34 mouse cellular contexts compared by ENCODE assay signal in genomic region chr4:92226326-92226725, GRCm38 (mm10). TPM values are rescaled to one million over a fixed set of nuclear protein-coding genes. Genes with fewer than 3 reads are reported as not detected.
A peak's percentile ranks its signal among the peaks of the same experiment; 100 is the strongest.
DNase-seq lines count a peak whose midpoint lies in the region; ATAC-seq and TF ChIP-seq lines count a peak whose summit lies in the region.
"Had no signal": no experiment of that assay in that cellular context is flagged by ENCODE, and none has a peak within 500 bp of the region (broad histone marks: within the 10 kb centered on the region; RNA-seq: fewer than 3 reads in every experiment).

No protein-coding gene starts in this region.

- no peaks in the 10 kb centered on the region for H3K9me3 ChIP-seq in hindbrain, postnatal 0 days (ENCODE audit: low read length)
- no peaks in the 10 kb centered on the region for H3K9me3 ChIP-seq in hindbrain, embryonic 11.5 days (ENCODE audit: control insufficient read depth, low read length)
- no peaks in the 10 kb centered on the region for H3K9me3 ChIP-seq in midbrain, embryonic 14.5 days (ENCODE audit: control insufficient read depth, low read length)
- no peaks in the 10 kb centered on the region for H3K9me3 ChIP-seq in midbrain, embryonic 15.5 days
- no peaks in the 10 kb centered on the region for H3K9me3 ChIP-seq in heart, embryonic 11.5 days (replicated peaks; ENCODE audit: control insufficient read depth, low read length)
- H3K9me3 ChIP-seq: embryonic facial prominence, embryonic 10.5 days; embryonic facial prominence, embryonic 15.5 days; forebrain, embryonic 15.5 days; heart, embryonic 13.5 days; limb, embryonic 10.5 days; limb, embryonic 15.5 days; liver, embryonic 13.5 days; neural tube, embryonic 13.5 days had no signal

- no peak for ATAC-seq in hindbrain, postnatal 0 days
- no peak for ATAC-seq in hindbrain, embryonic 11.5 days (ENCODE audit: low FRiP score)
- no peak for ATAC-seq in midbrain, embryonic 14.5 days (ENCODE audit: low FRiP score, low TSS enrichment)
- ATAC-seq in midbrain, embryonic 15.5 days (replicated peaks) = no peak
- no peak for ATAC-seq in heart, embryonic 11.5 days (replicated peaks; ENCODE audit: insufficient number of reproducible peaks, low FRiP score, low TSS enrichment)
- ATAC-seq: forebrain, embryonic 15.5 days had no signal

- H3K27me3 ChIP-seq in hindbrain, postnatal 0 days (ENCODE audit: insufficient read depth, low read length) = no peaks in the 10 kb centered on the region
- no peaks in the 10 kb centered on the region for H3K27me3 ChIP-seq in hindbrain, embryonic 11.5 days (ENCODE audit: control insufficient read depth, insufficient read depth, low read length)
- H3K27me3 ChIP-seq in midbrain, embryonic 14.5 days (ENCODE audit: control insufficient read depth, insufficient read depth, low read length) = no peaks in the 10 kb centered on the region
- no peaks in the 10 kb centered on the region for H3K27me3 ChIP-seq in midbrain, embryonic 15.5 days (replicated peaks)
- no peaks in the 10 kb centered on the region for H3K27me3 ChIP-seq in heart, embryonic 11.5 days (ENCODE audit: control insufficient read depth, insufficient read depth, low read length)
- H3K27me3 ChIP-seq: embryonic facial prominence, embryonic 15.5 days; forebrain, embryonic 15.5 days; heart, embryonic 13.5 days; limb, embryonic 15.5 days; liver, embryonic 13.5 days; neural tube, embryonic 13.5 days had no signal

- 90% methylated on average over 2 of the region's 2 CpGs for WGBS in hindbrain, postnatal 0 days
- 91% methylated on average over 2 of the region's 2 CpGs for WGBS in hindbrain, embryonic 11.5 days
- WGBS in midbrain, embryonic 14.5 days = 89% methylated on average over 2 of the region's 2 CpGs
- 88% methylated on average over 2 of the region's 2 CpGs for WGBS in midbrain, embryonic 15.5 days
- 87% methylated on average over 2 of the region's 2 CpGs for WGBS in heart, embryonic 11.5 days (ENCODE audit: insufficient replicate concordance)

- H3K4me3 ChIP-seq in hindbrain, postnatal 0 days (ENCODE audit: low read length) = no peak overlapping the region
- H3K4me3 ChIP-seq in hindbrain, embryonic 11.5 days (ENCODE audit: low read depth, low read length) = no peak overlapping the region
- no peak overlapping the region for H3K4me3 ChIP-seq in midbrain, embryonic 14.5 days (replicated peaks; ENCODE audit: low read depth, low read length)
- no peak overlapping the region for H3K4me3 ChIP-seq in midbrain, embryonic 15.5 days
- no peak overlapping the region for H3K4me3 ChIP-seq in heart, embryonic 11.5 days (ENCODE audit: low read depth, low read length)
- H3K4me3 ChIP-seq: embryonic facial prominence, embryonic 10.5 days; embryonic facial prominence, embryonic 15.5 days; forebrain, embryonic 15.5 days; gastrocnemius, adult 2 months; heart, embryonic 13.5 days; limb, embryonic 10.5 days; limb, embryonic 15.5 days; liver, embryonic 13.5 days; neural tube, embryonic 13.5 days had no signal

- peak; percentile 13 to 16 for DNase-seq in cerebellum, postnatal 10 days
- DNase-seq in cerebellum, adult 9-10 months = no peak
- peak; percentile 57 for DNase-seq in hindbrain, postnatal 0 days (ENCODE audit: low spot score)
- no peak for DNase-seq in hindbrain, embryonic 11.5 days (ENCODE audit: low spot score)
- peak; percentile 45 for DNase-seq in midbrain, embryonic 14.5 days
- DNase-seq in brain, embryonic 14.5 days (ENCODE audit: low read depth) = peak; percentile 43
- DNase-seq: adrenal gland, adult 8-10 months; cerebellum, adult 11 months; cerebellum, adult 9-11 months; gastrocnemius, adult 2 months; gastrocnemius, postnatal 36 days; heart, adult 18-20 months; heart, postnatal 10 days; kidney, adult 11 months; kidney, postnatal 36 days; layer of hippocampus, adult 9-11 months; liver, embryonic 13.5 days; lung, adult 18-20 months; lung, postnatal 14 days; right cerebral cortex, postnatal 25 days; thymus, adult 18-20 months; thymus, postnatal 25 days had no signal

- no peak overlapping the region for H3K27ac ChIP-seq in hindbrain, postnatal 0 days
- H3K27ac ChIP-seq in hindbrain, embryonic 11.5 days (ENCODE audit: low read depth, low read length) = no peak overlapping the region
- H3K27ac ChIP-seq in midbrain, embryonic 14.5 days (replicated peaks; ENCODE audit: low read depth, low read length) = no peak overlapping the region
- H3K27ac ChIP-seq in midbrain, embryonic 15.5 days = no peak overlapping the region
- no peak overlapping the region for H3K27ac ChIP-seq in heart, embryonic 11.5 days (ENCODE audit: low read depth, low read length)
- H3K27ac ChIP-seq: embryonic facial prominence, embryonic 10.5 days; embryonic facial prominence, embryonic 15.5 days; forebrain, embryonic 15.5 days; gastrocnemius, adult 2 months; heart, embryonic 13.5 days; limb, embryonic 10.5 days; limb, embryonic 15.5 days; liver, embryonic 13.5 days; neural tube, embryonic 13.5 days had no signal

- no peak for TF ChIP-seq POLR2A in brain, embryonic 14.5 days (IDR thresholded peaks at IDR 0.05; ENCODE audit: borderline replicate concordance, extremely low read depth, insufficient read depth, insufficient read length, poor library complexity, severe bottlenecking)

- H3K9ac ChIP-seq in hindbrain, postnatal 0 days (replicated peaks; ENCODE audit: low read length) = no peak overlapping the region
- no peak overlapping the region for H3K9ac ChIP-seq in hindbrain, embryonic 11.5 days (ENCODE audit: low read depth, low read length)
- no peak overlapping the region for H3K9ac ChIP-seq in midbrain, embryonic 14.5 days (replicated peaks; ENCODE audit: low read length)
- no peak overlapping the region for H3K9ac ChIP-seq in midbrain, embryonic 15.5 days
- no peak overlapping the region for H3K9ac ChIP-seq in heart, embryonic 11.5 days (ENCODE audit: low read depth, low read length)
- H3K9ac ChIP-seq: embryonic facial prominence, embryonic 15.5 days; forebrain, embryonic 15.5 days; heart, embryonic 13.5 days; limb, embryonic 15.5 days; liver, embryonic 13.5 days; neural tube, embryonic 13.5 days had no signal

- H3K4me2 ChIP-seq in hindbrain, postnatal 0 days (ENCODE audit: low read depth, low read length) = no peak overlapping the region
- H3K4me2 ChIP-seq in hindbrain, embryonic 11.5 days (replicated peaks; ENCODE audit: low read depth, low read length) = no peak overlapping the region
- no peak overlapping the region for H3K4me2 ChIP-seq in midbrain, embryonic 14.5 days (ENCODE audit: low read length)
- H3K4me2 ChIP-seq in midbrain, embryonic 15.5 days = no peak overlapping the region
- no peak overlapping the region for H3K4me2 ChIP-seq in heart, embryonic 11.5 days
- H3K4me2 ChIP-seq: embryonic facial prominence, embryonic 15.5 days; forebrain, embryonic 15.5 days; heart, embryonic 13.5 days; limb, embryonic 15.5 days; liver, embryonic 13.5 days; neural tube, embryonic 13.5 days had no signal

- peak; percentile 58 for TF ChIP-seq CTCF in hindbrain, postnatal 0 days (IDR thresholded peaks at IDR 0.05; ENCODE audit: low read depth)
- no peak for TF ChIP-seq CTCF in brain, embryonic 14.5 days (IDR thresholded peaks at IDR 0.05; ENCODE audit: borderline replicate concordance, extremely low read depth, insufficient read depth, insufficient read length)

- no peaks in the 10 kb centered on the region for H3K4me1 ChIP-seq in hindbrain, postnatal 0 days (ENCODE audit: insufficient read depth, low read length)
- H3K4me1 ChIP-seq in hindbrain, embryonic 11.5 days (replicated peaks; ENCODE audit: control insufficient read depth, insufficient read depth, low read length) = no peaks in the 10 kb centered on the region
- no peaks in the 10 kb centered on the region for H3K4me1 ChIP-seq in midbrain, embryonic 14.5 days (ENCODE audit: control insufficient read depth, insufficient read depth, low read length)
- no peaks in the 10 kb centered on the region for H3K4me1 ChIP-seq in midbrain, embryonic 15.5 days
- H3K4me1 ChIP-seq in heart, embryonic 11.5 days (ENCODE audit: control insufficient read depth, insufficient read depth, low read length) = no peaks in the 10 kb centered on the region
- H3K4me1 ChIP-seq: embryonic facial prominence, embryonic 10.5 days; embryonic facial prominence, embryonic 15.5 days; forebrain, embryonic 15.5 days; heart, embryonic 13.5 days; limb, embryonic 10.5 days; limb, embryonic 15.5 days; liver, embryonic 13.5 days had no signal

- no peaks in the 10 kb centered on the region for H3K36me3 ChIP-seq in hindbrain, postnatal 0 days (ENCODE audit: insufficient read depth, low read length)
- H3K36me3 ChIP-seq in hindbrain, embryonic 11.5 days (ENCODE audit: control insufficient read depth, insufficient read depth, low read length) = no peaks in the 10 kb centered on the region
- no peaks in the 10 kb centered on the region for H3K36me3 ChIP-seq in midbrain, embryonic 14.5 days (ENCODE audit: control insufficient read depth, insufficient read depth, low read length)
- H3K36me3 ChIP-seq in midbrain, embryonic 15.5 days (replicated peaks) = no peaks in the 10 kb centered on the region
- H3K36me3 ChIP-seq in heart, embryonic 11.5 days (ENCODE audit: control insufficient read depth, insufficient read depth, low read length) = no peaks in the 10 kb centered on the region
- H3K36me3 ChIP-seq: embryonic facial prominence, embryonic 10.5 days; embryonic facial prominence, embryonic 15.5 days; forebrain, embryonic 15.5 days; heart, embryonic 13.5 days; limb, embryonic 10.5 days; limb, embryonic 15.5 days; liver, embryonic 13.5 days; neural tube, embryonic 13.5 days had no signal

RNA-seq across cellular contexts. Expression of gene Gm12666, which starts 34.8 kb away (rescaled TPM):
- total RNA-seq in hindbrain, postnatal 0 days (2014; rRNA removed) = not detected in 2 replicates
- polyA plus RNA-seq in hindbrain, postnatal 0 days (2015; fragmentation: Nextera tagmentation; extraction: Ambion mirVana) = 0.26 TPM in 1 of 2 replicates, not detected in the other
- polyA plus RNA-seq in hindbrain, embryonic 11.5 days (2014; fragmentation: Nextera tagmentation; extraction: Ambion mirVana) = not detected in 2 replicates
- polyA plus RNA-seq in midbrain, embryonic 14.5 days (2014; fragmentation: Nextera tagmentation; extraction: Ambion mirVana) = not detected in 2 replicates
- polyA plus RNA-seq in midbrain, embryonic 15.5 days (2015; fragmentation: Nextera tagmentation; extraction: Ambion mirVana) = not detected in 2 replicates
- polyA plus RNA-seq in brain, embryonic 14.5 days (2012; rRNA removed) = not detected in 2 replicates
- not detected in 2 replicates for polyA plus RNA-seq in heart, embryonic 11.5 days (2014; fragmentation: Nextera tagmentation; extraction: Ambion mirVana)
- total RNA-seq: hematopoietic stem cell, adult 5-6 weeks had no signal
- polyA plus RNA-seq: embryonic facial prominence, embryonic 10.5 days; embryonic facial prominence, embryonic 15.5 days; forebrain, embryonic 15.5 days; heart, embryonic 13.5 days; kidney, embryonic 14.5 days; limb, embryonic 10.5 days; limb, embryonic 15.5 days; liver, embryonic 13.5 days; stomach, embryonic 16.5 days had no signal

Comparison
In these comparisons a context has a peak if more than half of its experiments do, and no peak if none do; other contexts are left out.
1. DNase-seq: peak in cerebellum, postnatal 10 days (2 of 2), hindbrain, postnatal 0 days (single experiment), midbrain, embryonic 14.5 days (single experiment) and brain, embryonic 14.5 days (single experiment); none in cerebellum, adult 9-10 months (single experiment) and hindbrain, embryonic 11.5 days (single experiment).